Mouse (Mus musculus) ES-Bruce4 (cell line): ENCODE results near the gene Agt.

Source experiments
- EP300 ChIP-seq: IDR thresholded peaks from 2 replicates; pipeline ENCODE4 v1.6.1; 2011; ENCODE audit warnings: low read depth, low read length; ENCODE audit not compliant: insufficient read depth
- POLR2A ChIP-seq: IDR thresholded peaks from one replicate; pipeline ENCODE4 v1.8.1; 2011; ENCODE audit warnings: low read length; ENCODE audit not compliant: insufficient read depth

DNA sequence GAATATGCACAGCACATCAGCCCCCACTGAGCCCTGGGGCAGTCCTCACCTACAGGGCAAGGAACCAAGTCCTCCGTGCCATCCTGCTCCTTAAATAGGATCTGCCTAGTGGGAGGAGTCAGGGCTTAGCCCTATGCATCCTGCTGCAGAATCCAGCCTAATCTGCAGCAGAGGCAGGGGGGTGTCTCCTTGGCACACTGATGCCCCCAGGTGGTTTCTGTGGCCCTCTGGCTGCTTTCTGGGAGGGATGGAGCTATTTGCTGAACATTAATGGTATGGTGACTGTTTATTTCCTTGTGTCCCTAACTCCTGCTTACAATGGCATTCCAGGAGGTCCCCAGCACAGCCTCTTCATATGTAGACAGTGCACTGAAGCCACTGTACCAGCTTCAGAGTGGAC, 21.3 kb downstream of the Agt start:
- no peak for TF ChIP-seq POLR2A
- no peak for TF ChIP-seq EP300
